Mouse (Mus musculus) hindbrain, embryonic 16.5 days (tissue): ENCODE results near the gene Sf3b2. TPM values are rescaled to one million over a fixed set of nuclear protein-coding genes. Genes with fewer than 3 reads are reported as not detected.
"Not testable (repeated sequence)": the region's sequence is repeated elsewhere in the genome, so short reads cannot be mapped to it uniquely, and the experiment has no call there.

ENCODE experiments used
- ATAC-seq: fragments of 200-750 bp; cut with Nextera tagmentation; 2 replicates; pipeline ENCODE4 v1.8.0; 2017; ENCODE audit warnings: moderate TSS enrichment, moderate library complexity
- H3K27ac ChIP-seq: fragments of 300-500 bp; sonication (generic); 2 replicates; pipeline ENCODE4 v1.5.1; 2014; ENCODE audit warnings: low read depth, mild to moderate bottlenecking, control low read depth, low read length, moderate library complexity
- H3K27me3 ChIP-seq: fragments of 300-500 bp; sonication (generic); replicated peaks from 2 replicates; pipeline ENCODE4 v1.6.1; 2014; ENCODE audit warnings: low read length; ENCODE audit not compliant: control insufficient read depth, insufficient read depth
- H3K36me3 ChIP-seq: fragments of 300-500 bp; sonication (generic); 2 replicates; pipeline ENCODE4 v1.6.1; 2014; ENCODE audit warnings: mild to moderate bottlenecking, low read length, moderate library complexity, mixed read lengths; ENCODE audit not compliant: control insufficient read depth, insufficient read depth
- H3K4me1 ChIP-seq: fragments of 300-500 bp; sonication (generic); 2 replicates; pipeline ENCODE4 v1.6.1; 2014; ENCODE audit warnings: low read depth, low read length; ENCODE audit not compliant: control insufficient read depth, insufficient read depth
- H3K4me2 ChIP-seq: fragments of 300-500 bp; sonication (generic); 2 replicates; pipeline ENCODE4 v1.6.1; 2014; ENCODE audit warnings: mild to moderate bottlenecking, low read length, control low read depth, moderate library complexity
- H3K4me3 ChIP-seq: fragments of 300-500 bp; sonication (generic); 2 replicates; pipeline ENCODE4 v1.5.1; 2014; ENCODE audit warnings: mild to moderate bottlenecking, low read length, control low read depth, moderate library complexity
- H3K9ac ChIP-seq: fragments of 300-500 bp; sonication (generic); 2 replicates; pipeline ENCODE4 v1.6.1; 2014; ENCODE audit warnings: low read depth, mild to moderate bottlenecking, control low read depth, low read length, moderate library complexity
- H3K9me3 ChIP-seq: fragments of 300-500 bp; sonication (generic); 2 replicates; pipeline ENCODE4 v1.6.1; 2014; ENCODE audit warnings: mild to moderate bottlenecking, low read length, moderate library complexity; ENCODE audit not compliant: control insufficient read depth
- WGBS: fragments of 180-500 bp; shearing (Covaris S2); extraction: QIAGEN DNeasy Blood & Tissue Kit; methylation state at CpG from one replicate; pipeline ENCODE4 v1.1.7; 2014; 5-methylcytosine and 5-hydroxymethylcytosine counted together
- polyA plus RNA-seq: library from polyadenylated mRNA; unstranded; fragments of >200 nt; fragmentation: Nextera tagmentation; extraction: Ambion mirVana; gene quantifications from 2 replicates; pipeline ENCODE4 v1.2.1, GENCODE M21; 2015

Gene Sf3b2
- polyA plus RNA-seq, 1 experiment from 2014 or later: 308 TPM

GRCm38 (mm10) chr19:5268017-5268416 is 27.2 kb downstream of the Sf3b2 start:
- H3K27me3 ChIP-seq: no peaks in the 10 kb centered on the region
- no peak overlapping the region for H3K27ac ChIP-seq
- no peak for ATAC-seq
- no peaks in the 10 kb centered on the region for H3K9me3 ChIP-seq
- H3K4me1 ChIP-seq: peaks cover 22% of the 10 kb centered on the region
- no peak overlapping the region for H3K9ac ChIP-seq
- H3K36me3 ChIP-seq: no peaks in the 10 kb centered on the region
- H3K4me3 ChIP-seq: no peak overlapping the region
- H3K4me2 ChIP-seq: no peak overlapping the region

- Histone ChIP-seq H3K9me3 (no peaks in the 10 kb centered on the region), H3K4me2 (no peak overlapping the region), H3K27me3 (no peaks in the 10 kb centered on the region), H3K9ac (no peak overlapping the region), H3K36me3 (no peaks in the 10 kb centered on the region), H3K4me3 (no peak overlapping the region), H3K4me1 (peaks cover 21% of the 10 kb centered on the region), H3K27ac (no peak overlapping the region)
- 94% methylated on average over 5 of the region's 5 CpGs for WGBS
- no peak for ATAC-seq
Observed at GRCm38 (mm10) chr19:5267015-5267414, 28.2 kb downstream of the Sf3b2 start.

GRCm38 (mm10) chr19:5257140-5257539 is 38.1 kb downstream of the Sf3b2 start:
- no peak overlapping the region for H3K9ac ChIP-seq
- WGBS: 61% methylated on average over 3 of the region's 3 CpGs
- H3K9me3 ChIP-seq: no peaks in the 10 kb centered on the region
- no peak overlapping the region for H3K4me2 ChIP-seq
- H3K36me3 ChIP-seq: no peaks in the 10 kb centered on the region
- no peak overlapping the region for H3K27ac ChIP-seq
- H3K4me3 ChIP-seq: no peak overlapping the region
- H3K4me1 ChIP-seq: no peaks in the 10 kb centered on the region
- no peak for ATAC-seq
- no peaks in the 10 kb centered on the region for H3K27me3 ChIP-seq

DNA sequence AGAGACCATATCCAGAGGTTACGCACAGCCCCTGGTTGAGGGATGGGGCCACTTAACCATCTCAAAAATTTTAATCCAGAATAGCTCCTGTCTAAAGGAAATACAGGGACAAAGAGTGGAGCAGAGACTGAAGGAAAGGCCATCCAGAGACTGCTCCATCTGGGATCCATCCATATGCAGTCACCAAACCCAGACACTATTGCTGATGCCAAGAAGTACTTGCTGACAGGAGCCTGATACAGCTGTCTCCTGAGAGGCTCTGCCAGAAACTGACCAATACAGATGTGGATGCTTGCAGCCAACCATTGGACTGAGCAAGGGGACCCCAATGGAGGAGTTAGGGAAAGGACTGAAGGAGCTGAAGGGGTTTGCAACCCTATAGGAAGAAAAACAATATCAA is 58.3 kb downstream of the Sf3b2 start:
- H3K4me1 ChIP-seq, H3K4me2 ChIP-seq, H3K4me3 ChIP-seq, H3K27me3 ChIP-seq, H3K9ac ChIP-seq, ATAC-seq, H3K9me3 ChIP-seq, H3K36me3 ChIP-seq, H3K27ac ChIP-seq: not testable (repeated sequence)
- whole genome bisulfite sequencing: 100% methylated on average over 1 of the region's 1 CpGs

GRCm38 (mm10) chr19:5232696-5233095 is 62.6 kb downstream of the Sf3b2 start:
- no peak overlapping the region for H3K4me3 ChIP-seq
- WGBS: 89% methylated on average over 4 of the region's 4 CpGs
- H3K9me3 ChIP-seq: no peaks in the 10 kb centered on the region
- no peak for ATAC-seq
- H3K9ac ChIP-seq: no peak overlapping the region
- H3K27me3 ChIP-seq: no peaks in the 10 kb centered on the region
- H3K27ac ChIP-seq: no peak overlapping the region
- no peaks in the 10 kb centered on the region for H3K4me1 ChIP-seq
- H3K4me2 ChIP-seq: no peak overlapping the region
- H3K36me3 ChIP-seq: no peaks in the 10 kb centered on the region

DNA sequence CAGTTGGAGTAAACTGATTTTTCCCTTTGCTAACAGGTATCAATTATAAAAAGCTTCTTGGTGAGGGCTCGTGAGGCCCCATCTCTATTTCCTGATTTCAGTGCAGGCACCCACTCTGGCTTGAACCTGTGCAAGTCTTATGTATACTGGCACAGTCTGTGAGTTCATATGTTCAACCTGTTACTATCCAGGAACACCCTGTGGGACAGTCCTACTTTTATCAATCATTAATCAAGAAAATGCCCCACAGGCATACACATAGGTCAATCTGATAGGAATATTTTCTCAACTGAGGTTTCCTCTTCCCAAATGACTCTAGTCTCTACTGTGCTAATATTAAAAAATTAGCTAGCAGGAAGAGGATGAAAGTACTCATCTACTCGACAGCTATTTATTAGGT is 65.1 kb downstream of the Sf3b2 start:
- H3K9ac ChIP-seq: no peak overlapping the region
- no peaks in the 10 kb centered on the region for H3K4me1 ChIP-seq
- no peak overlapping the region for H3K27ac ChIP-seq
- H3K9me3 ChIP-seq: no peaks in the 10 kb centered on the region
- H3K4me3 ChIP-seq: no peak overlapping the region
- H3K4me2 ChIP-seq: no peak overlapping the region
- WGBS: 77% methylated on average over 2 of the region's 2 CpGs
- no peaks in the 10 kb centered on the region for H3K27me3 ChIP-seq
- ATAC-seq: no peak
- no peaks in the 10 kb centered on the region for H3K36me3 ChIP-seq

DNA sequence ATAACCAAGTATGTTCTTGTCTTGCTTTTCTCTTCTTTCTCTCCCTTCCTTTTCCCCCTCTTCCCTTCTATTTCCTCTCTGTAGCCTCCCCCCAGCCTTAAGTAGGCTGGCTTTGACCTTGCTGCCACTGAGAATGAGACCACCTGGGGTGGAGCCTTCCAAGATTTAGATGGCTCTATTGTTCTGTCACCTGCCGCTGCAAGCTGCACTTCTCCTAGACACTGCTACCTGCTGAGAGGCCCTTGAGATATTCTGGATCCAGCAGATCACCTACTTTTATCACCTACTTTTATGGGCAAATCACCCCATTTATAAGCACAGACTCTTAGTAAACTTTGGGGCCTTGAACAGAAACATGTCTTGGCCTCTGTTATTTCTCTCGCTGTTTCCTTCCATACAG is 70.6 kb downstream of the Sf3b2 start:
- Histone ChIP-seq H3K36me3 (no peaks in the 10 kb centered on the region), H3K9me3 (no peaks in the 10 kb centered on the region), H3K27me3 (no peaks in the 10 kb centered on the region), H3K4me3 (no peak overlapping the region), H3K4me1 (no peaks in the 10 kb centered on the region), H3K27ac (no peak overlapping the region), H3K9ac (no peak overlapping the region), H3K4me2 (no peak overlapping the region)
- ATAC-seq: no peak
- WGBS: 56% methylated on average over 2 of the region's 2 CpGs

DNA sequence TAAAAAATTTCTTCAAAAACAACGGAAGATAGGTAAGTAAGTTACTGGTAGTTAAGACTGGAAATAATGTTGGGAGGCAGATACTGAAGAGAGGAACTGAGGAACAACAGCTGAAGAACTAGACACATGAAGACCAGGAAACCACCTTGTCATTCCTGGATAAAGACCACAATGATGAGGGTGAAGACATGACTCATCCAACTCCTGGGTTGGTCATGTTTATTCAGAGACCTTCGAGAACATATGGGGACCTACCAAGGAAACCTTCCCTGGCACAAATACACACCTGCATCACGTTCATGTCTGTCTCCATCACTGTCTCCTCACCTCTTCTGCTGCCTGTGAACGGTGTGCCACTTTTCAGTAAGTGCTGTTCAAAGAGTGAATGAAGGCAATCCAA is 71.2 kb downstream of the Sf3b2 start:
- H3K36me3 ChIP-seq: no peaks in the 10 kb centered on the region
- no peak overlapping the region for H3K4me3 ChIP-seq
- 88% methylated on average over 4 of the region's 4 CpGs for whole genome bisulfite sequencing
- no peak overlapping the region for H3K27ac ChIP-seq
- no peaks in the 10 kb centered on the region for H3K27me3 ChIP-seq
- no peak for ATAC-seq
- no peaks in the 10 kb centered on the region for H3K4me1 ChIP-seq
- no peak overlapping the region for H3K4me2 ChIP-seq
- no peak overlapping the region for H3K9ac ChIP-seq
- H3K9me3 ChIP-seq: no peaks in the 10 kb centered on the region
